Mouse (Mus musculus): ENCODE measurements at regions not wholly inside any gene's neighbourhood (a gene's known extent, or its start where the extent isn't known, plus 50 kb on each side); places are given as distances from the start of the nearest gene placed in this dataset.

DNA sequence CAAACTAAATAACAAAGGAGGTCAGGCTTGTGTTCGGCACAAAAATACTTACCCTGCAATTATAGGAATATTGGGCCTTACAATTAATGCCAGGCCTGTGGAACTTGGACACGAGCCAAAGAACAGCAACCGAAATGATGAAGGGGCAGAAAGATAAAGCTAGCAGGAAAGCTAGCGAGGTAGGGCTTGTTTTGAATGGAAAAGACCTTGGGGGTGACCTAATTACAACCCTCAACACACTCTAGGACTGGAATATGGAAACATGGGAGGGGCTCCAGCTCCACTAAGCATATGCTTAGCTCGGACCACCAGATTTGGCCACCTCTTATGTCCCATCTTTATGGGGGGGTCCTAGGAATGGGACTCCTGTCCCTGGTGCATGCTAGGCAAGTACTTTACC, 362.8 kb downstream of the H2al1j start:
- TF ChIP-seq CTCF (conservative IDR thresholded peaks at IDR 0.05; ENCODE audit: insufficient read depth, insufficient read length, low read depth, low read length) (no peak), POLR2A (IDR thresholded peaks at IDR 0.05; ENCODE audit: low read depth, low read length) (no peak)
